Mouse (Mus musculus) hindbrain, embryonic 10.5 days (tissue): ENCODE results near the gene Cables2. TPM values are rescaled to one million over a fixed set of nuclear protein-coding genes. Genes with fewer than 3 reads are reported as not detected.

Source experiments
- DNase-seq: peaks from one replicate; pipeline ENCODE4 v3.0.0-alpha.2; 2017; ENCODE audit warnings: low spot score
- H3K27ac ChIP-seq: fragments of 300-500 bp; sonication (generic); 2 replicates; pipeline ENCODE4 v1.5.1; 2016; ENCODE audit warnings: mild to moderate bottlenecking, moderate library complexity
- H3K27me3 ChIP-seq: fragments of 300-500 bp; sonication (generic); 2 replicates; pipeline ENCODE4 v1.6.1; 2016; ENCODE audit warnings: mild to moderate bottlenecking; ENCODE audit not compliant: poor library complexity, insufficient read depth, severe bottlenecking
- H3K36me3 ChIP-seq: fragments of 300-500 bp; sonication (generic); 2 replicates; pipeline ENCODE4 v1.6.1; 2016; ENCODE audit warnings: mild to moderate bottlenecking, moderate library complexity
- H3K4me1 ChIP-seq: fragments of 300-500 bp; sonication (generic); replicated peaks from 2 replicates; pipeline ENCODE4 v1.6.1; 2016; ENCODE audit warnings: mild to moderate bottlenecking
- H3K4me3 ChIP-seq: fragments of 300-500 bp; sonication (generic); 2 replicates; pipeline ENCODE4 v1.5.1; 2016; ENCODE audit warnings: mild to moderate bottlenecking, moderate library complexity
- H3K9me3 ChIP-seq: fragments of 300-500 bp; sonication (generic); 2 replicates; pipeline ENCODE4 v1.6.1; 2016; ENCODE audit warnings: mild to moderate bottlenecking, moderate library complexity
- WGBS: fragments of 180-500 bp; shearing (Covaris S2); methylation state at CpG from one replicate; pipeline ENCODE4 v1.1.7; 2016; 5-methylcytosine and 5-hydroxymethylcytosine counted together
- polyA plus RNA-seq: library from polyadenylated mRNA; unstranded; fragments of >200 nt; fragmentation: Nextera tagmentation; extraction: Ambion mirVana; gene quantifications from 2 replicates; pipeline ENCODE4 v1.2.1, GENCODE M21; 2016

The Cables2 gene
- polyA plus RNA-seq, 1 experiment from 2014 or later = 16.0 TPM

GRCm38 (mm10) chr2:180238591-180238990, 34.7 kb downstream of the Cables2 start:
- WGBS = 88% methylated on average over 5 of the region's 5 CpGs
- H3K36me3 ChIP-seq = no peaks in the 10 kb centered on the region
- peaks cover 17% of the 10 kb centered on the region for H3K4me1 ChIP-seq
- H3K27me3 ChIP-seq = no peaks in the 10 kb centered on the region
- H3K27ac ChIP-seq = no peak overlapping the region
- DNase-seq = no peak
- H3K4me3 ChIP-seq = no peak overlapping the region
- H3K9me3 ChIP-seq = no peaks in the 10 kb centered on the region

- no peak overlapping the region for H3K4me3 ChIP-seq
- H3K27me3 ChIP-seq = no peaks in the 10 kb centered on the region
- no peak overlapping the region for H3K27ac ChIP-seq
- H3K9me3 ChIP-seq = no peaks in the 10 kb centered on the region
- H3K4me1 ChIP-seq = peaks cover 17% of the 10 kb centered on the region
- no peaks in the 10 kb centered on the region for H3K36me3 ChIP-seq
- DNase-seq = no peak
- 91% methylated on average over 7 of the region's 7 CpGs for WGBS
These were observed 35.5 kb downstream of the Cables2 start for GRCm38 (mm10) chr2:180237601-180238345.

GRCm38 (mm10) chr2:180236930-180237329, 36.4 kb downstream of the Cables2 start:
- WGBS = 87% methylated on average over 3 of the region's 3 CpGs
- Histone ChIP-seq H3K4me1 (peaks cover 21% of the 10 kb centered on the region), H3K27ac (no peak overlapping the region), H3K36me3 (no peaks in the 10 kb centered on the region), H3K27me3 (no peaks in the 10 kb centered on the region), H3K9me3 (no peaks in the 10 kb centered on the region), H3K4me3 (no peak overlapping the region)
- no peak for DNase-seq

GRCm38 (mm10) chr2:180236500-180236899, 36.8 kb downstream of the Cables2 start:
- Histone ChIP-seq H3K36me3 (no peaks in the 10 kb centered on the region), H3K27me3 (no peaks in the 10 kb centered on the region), H3K4me1 (peaks cover 22% of the 10 kb centered on the region), H3K9me3 (no peaks in the 10 kb centered on the region), H3K27ac (peak overlapping the region; percentile 29; the same call in 1 of the 2 replicates), H3K4me3 (no peak overlapping the region)
- WGBS = 65% methylated on average over 3 of the region's 3 CpGs
- no peak for DNase-seq

- H3K4me1 ChIP-seq = peaks cover 28% of the 10 kb centered on the region
- H3K27me3 ChIP-seq = no peaks in the 10 kb centered on the region
- H3K4me3 ChIP-seq = no peak overlapping the region
- DNase-seq = no peak
- 88% methylated on average over 4 of the region's 4 CpGs for WGBS
- H3K36me3 ChIP-seq = no peaks in the 10 kb centered on the region
- no peaks in the 10 kb centered on the region for H3K9me3 ChIP-seq
- peak overlapping the region; percentile 29; the same call in 1 of the 2 replicates for H3K27ac ChIP-seq
These were observed 37.5 kb downstream of the Cables2 start for GRCm38 (mm10) chr2:180235788-180236187.

GRCm38 (mm10) chr2:180234980-180235379, 38.3 kb downstream of the Cables2 start:
- Histone ChIP-seq H3K27me3 (no peaks in the 10 kb centered on the region), H3K4me3 (no peak overlapping the region), H3K9me3 (no peaks in the 10 kb centered on the region), H3K4me1 (peaks cover 36% of the 10 kb centered on the region), H3K27ac (peak overlapping the region; percentile 54), H3K36me3 (no peaks in the 10 kb centered on the region)
- WGBS = 49% methylated on average over 6 of the region's 6 CpGs
- no peak for DNase-seq

GRCm38 (mm10) chr2:180234353-180234752, 38.9 kb downstream of the Cables2 start:
- WGBS = 94% methylated on average over 8 of the region's 8 CpGs

GRCm38 (mm10) chr2:180233101-180233904, 40.0 kb downstream of the Cables2 start:
- no peak for DNase-seq
- no peaks in the 10 kb centered on the region for H3K9me3 ChIP-seq
- no peak overlapping the region for H3K27ac ChIP-seq
- H3K4me3 ChIP-seq = no peak overlapping the region
- 82% methylated on average over 7 of the region's 7 CpGs for WGBS
- H3K4me1 ChIP-seq = peaks cover 45% of the 10 kb centered on the region
- H3K27me3 ChIP-seq = peaks cover 5% of the 10 kb centered on the region; the same call in 1 of the 2 replicates
- H3K36me3 ChIP-seq = no peaks in the 10 kb centered on the region

More at GRCm38 (mm10) chr2:180234353-180234752, 38.9 kb downstream of the Cables2 start:
- H3K9me3 ChIP-seq = no peaks in the 10 kb centered on the region
- peaks cover 36% of the 10 kb centered on the region for H3K4me1 ChIP-seq
- no peak for DNase-seq
- H3K27me3 ChIP-seq = no peaks in the 10 kb centered on the region
- H3K4me3 ChIP-seq = no peak overlapping the region
- H3K27ac ChIP-seq = peak overlapping the region; percentile 54
- no peaks in the 10 kb centered on the region for H3K36me3 ChIP-seq

GRCm38 (mm10) chr2:180230482-180230881, 42.8 kb downstream of the Cables2 start:
- H3K27ac ChIP-seq = 0 out of 2 replicates have a peak overlapping the region, but pooled peaks have one; percentile 46
- H3K4me3 ChIP-seq = no peak overlapping the region
- peaks cover 25% of the 10 kb centered on the region for H3K27me3 ChIP-seq
- DNase-seq = no peak
- H3K9me3 ChIP-seq = no peaks in the 10 kb centered on the region
- H3K36me3 ChIP-seq = no peaks in the 10 kb centered on the region
- 60% methylated on average over 4 of the region's 4 CpGs for WGBS
- peaks cover 67% of the 10 kb centered on the region for H3K4me1 ChIP-seq

- no peaks in the 10 kb centered on the region for H3K36me3 ChIP-seq
- DNase-seq = no peak
- H3K4me3 ChIP-seq = no peak overlapping the region
- no peak overlapping the region for H3K27ac ChIP-seq
- peaks cover 38% of the 10 kb centered on the region for H3K27me3 ChIP-seq
- H3K9me3 ChIP-seq = no peaks in the 10 kb centered on the region
- H3K4me1 ChIP-seq = peaks cover 69% of the 10 kb centered on the region
- WGBS = 77% methylated on average over 3 of the region's 3 CpGs
These were observed 44.2 kb downstream of the Cables2 start for GRCm38 (mm10) chr2:180229129-180229528.

- no peaks in the 10 kb centered on the region for H3K36me3 ChIP-seq
- peaks cover 73% of the 10 kb centered on the region for H3K4me1 ChIP-seq
- no peak for DNase-seq
- WGBS = 81% methylated on average over 7 of the region's 7 CpGs
- no peaks in the 10 kb centered on the region for H3K9me3 ChIP-seq
- H3K27ac ChIP-seq = peak overlapping the region; percentile 68
- peaks cover 44% of the 10 kb centered on the region for H3K27me3 ChIP-seq
- H3K4me3 ChIP-seq = no peak overlapping the region
These were observed 44.7 kb downstream of the Cables2 start for GRCm38 (mm10) chr2:180228592-180228991.

GRCm38 (mm10) chr2:180228060-180228458, 45.2 kb downstream of the Cables2 start:
- Histone ChIP-seq H3K27me3 (peaks cover 49% of the 10 kb centered on the region), H3K4me1 (peaks cover 78% of the 10 kb centered on the region), H3K4me3 (peak overlapping the region; percentile 27), H3K9me3 (no peaks in the 10 kb centered on the region), H3K27ac (peak overlapping the region; percentile 68), H3K36me3 (no peaks in the 10 kb centered on the region)
- DNase-seq = no peak
- WGBS = 52% methylated on average over 6 of the region's 6 CpGs
